Mouse (Mus musculus) C2C12 (cell line): Measurements from ENCODE around the gene Cpa1. TPM values are rescaled to one million over a fixed set of nuclear protein-coding genes. Genes with fewer than 3 reads are reported as not detected.

ENCODE experiments used
- H3K27me3 ChIP-seq: one replicate; pipeline ENCODE4 v1.6.1; 2011; ENCODE audit not compliant: control insufficient read depth, insufficient read depth, insufficient read length
- H3K36me3 ChIP-seq: one replicate; pipeline ENCODE4 v1.6.1; 2011; ENCODE audit not compliant: control insufficient read depth, insufficient read depth
- H3K4me3 ChIP-seq: one replicate; pipeline ENCODE4 v1.5.1; 2011; ENCODE audit warnings: mild to moderate bottlenecking, control low read depth; ENCODE audit not compliant: poor library complexity, insufficient read depth, severe bottlenecking
- H3K79me2 ChIP-seq: one replicate; pipeline ENCODE4 v1.6.1; 2011; ENCODE audit not compliant: control insufficient read depth, insufficient read depth
- H3K79me3 ChIP-seq: one replicate; pipeline ENCODE4 v1.6.1; 2011; ENCODE audit warnings: low read depth, control low read depth
- H3ac ChIP-seq: one replicate; pipeline ENCODE3; 2011; ENCODE audit warnings: low read depth; ENCODE audit not compliant: control insufficient read depth, insufficient read length
- CEBPB ChIP-seq: IDR thresholded peaks from one replicate; pipeline ENCODE4 v1.6.1; 2011; ENCODE audit warnings: low read depth, mild to moderate bottlenecking, control low read depth, moderate library complexity
- CTCF ChIP-seq: IDR thresholded peaks from one replicate; pipeline ENCODE4 v1.5.1; 2011; ENCODE audit not compliant: control insufficient read depth, insufficient read depth, insufficient read length
- FOSL1 ChIP-seq: IDR thresholded peaks from one replicate; pipeline ENCODE4 v1.8.0; 2011; ENCODE audit warnings: mild to moderate bottlenecking, low read length; ENCODE audit not compliant: poor library complexity, insufficient read depth, severe bottlenecking
- MAX ChIP-seq: IDR thresholded peaks from one replicate; pipeline ENCODE4 v1.6.1; 2011; ENCODE audit warnings: mild to moderate bottlenecking, control low read depth
- MYOD1 ChIP-seq: IDR thresholded peaks from one replicate; pipeline ENCODE4 v1.6.1; 2011; ENCODE audit warnings: low read depth; ENCODE audit not compliant: control insufficient read depth, insufficient read length
- MYOG ChIP-seq: IDR thresholded peaks from one replicate; pipeline ENCODE4 v1.6.1; 2011; ENCODE audit not compliant: control insufficient read depth, insufficient read length; ENCODE audit errors: extremely low read depth
- USF1 ChIP-seq: IDR thresholded peaks from one replicate; pipeline ENCODE4 v1.6.1; 2011; ENCODE audit warnings: low read depth, mild to moderate bottlenecking, control low read depth, moderate library complexity
- polyA plus RNA-seq: library from polyadenylated mRNA; unstranded; fragments of >200 nt; fragmentation: generic; extraction: Trizol; gene quantifications from one replicate; pipeline ENCODE4 v1.2.1, GENCODE M21; 2012; ENCODE audit warnings: missing spikeins

Cpa1 gene
- polyA plus RNA-seq, 1 experiment, result not detected

GRCm38 (mm10) chr6:30654932-30655331 lies 15.9 kb downstream of the Cpa1 start:
- H3K27me3 ChIP-seq, result no peaks in the 10 kb centered on the region
- H3K79me2 ChIP-seq, result no peaks in the 10 kb centered on the region
- TF ChIP-seq CEBPB, result no peak
- no peak for TF ChIP-seq MYOG
- TF ChIP-seq CTCF, result no peak
- no peak for TF ChIP-seq MAX
- TF ChIP-seq USF1, result no peak
- no peak for TF ChIP-seq FOSL1
- no peak for TF ChIP-seq MYOD1
- H3ac ChIP-seq, result no peak overlapping the region
- H3K4me3 ChIP-seq, result no peak overlapping the region
- H3K36me3 ChIP-seq, result peaks cover 3% of the 10 kb centered on the region
- no peaks in the 10 kb centered on the region for H3K79me3 ChIP-seq

DNA sequence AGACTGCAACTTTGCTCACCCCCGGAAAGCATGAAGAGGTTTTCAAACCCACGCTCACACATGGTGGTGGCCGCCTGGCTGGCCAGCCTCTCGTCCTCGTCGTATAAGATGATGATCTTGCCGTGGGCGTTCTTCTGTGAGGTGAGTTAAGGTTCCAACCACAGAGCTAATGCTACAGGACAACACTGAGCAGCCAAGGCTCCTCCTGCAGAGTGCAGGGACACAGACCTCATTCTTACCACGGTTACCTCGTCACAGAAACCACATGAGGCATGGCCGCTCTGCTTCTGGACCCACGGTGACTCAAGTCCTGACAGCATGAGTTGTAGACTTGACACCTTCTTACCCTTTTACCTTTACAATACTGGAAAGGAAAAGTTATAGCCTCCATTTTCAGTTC lies 18.3 kb downstream of the Cpa1 start:
- TF ChIP-seq FOSL1 (no peak), MAX (no peak), CTCF (no peak), USF1 (no peak), CEBPB (no peak), MYOG (no peak), MYOD1 (no peak)
- H3K36me3 ChIP-seq, result peaks cover 3% of the 10 kb centered on the region
- H3K4me3 ChIP-seq, result no peak overlapping the region
- no peaks in the 10 kb centered on the region for H3K27me3 ChIP-seq
- H3K79me3 ChIP-seq, result no peaks in the 10 kb centered on the region
- no peak overlapping the region for H3ac ChIP-seq
- H3K79me2 ChIP-seq, result no peaks in the 10 kb centered on the region

GRCm38 (mm10) chr6:30658619-30659018 lies 19.6 kb downstream of the Cpa1 start:
- H3K36me3 ChIP-seq, result peaks cover 3% of the 10 kb centered on the region
- H3K79me3 ChIP-seq, result no peaks in the 10 kb centered on the region
- TF ChIP-seq CEBPB, result no peak
- no peak for TF ChIP-seq MYOG
- no peak for TF ChIP-seq CTCF
- TF ChIP-seq USF1, result no peak
- no peak for TF ChIP-seq MYOD1
- TF ChIP-seq FOSL1, result no peak
- no peak for TF ChIP-seq MAX
- H3K27me3 ChIP-seq, result no peaks in the 10 kb centered on the region
- H3K4me3 ChIP-seq, result no peak overlapping the region
- H3K79me2 ChIP-seq, result no peaks in the 10 kb centered on the region
- no peak overlapping the region for H3ac ChIP-seq

- no peaks in the 10 kb centered on the region for H3K79me2 ChIP-seq
- H3K27me3 ChIP-seq, result no peaks in the 10 kb centered on the region
- no peak overlapping the region for H3ac ChIP-seq
- H3K79me3 ChIP-seq, result no peaks in the 10 kb centered on the region
- no peaks in the 10 kb centered on the region for H3K36me3 ChIP-seq
- TF ChIP-seq MYOG, result no peak
- TF ChIP-seq MAX, result no peak
- TF ChIP-seq CTCF, result no peak
- no peak for TF ChIP-seq CEBPB
- no peak for TF ChIP-seq MYOD1
- TF ChIP-seq FOSL1, result no peak
- no peak for TF ChIP-seq USF1
- no peak overlapping the region for H3K4me3 ChIP-seq
These were observed 25.8 kb downstream of the Cpa1 start for GRCm38 (mm10) chr6:30664776-30665175.

GRCm38 (mm10) chr6:30665296-30665695 lies 26.3 kb downstream of the Cpa1 start:
- Histone ChIP-seq H3K79me2 (no peaks in the 10 kb centered on the region), H3K4me3 (no peak overlapping the region), H3K27me3 (no peaks in the 10 kb centered on the region), H3ac (no peak overlapping the region), H3K79me3 (no peaks in the 10 kb centered on the region), H3K36me3 (no peaks in the 10 kb centered on the region)
- TF ChIP-seq CEBPB (no peak), FOSL1 (no peak), CTCF (no peak), MYOG (no peak), MAX (no peak), MYOD1 (no peak), USF1 (no peak)

DNA sequence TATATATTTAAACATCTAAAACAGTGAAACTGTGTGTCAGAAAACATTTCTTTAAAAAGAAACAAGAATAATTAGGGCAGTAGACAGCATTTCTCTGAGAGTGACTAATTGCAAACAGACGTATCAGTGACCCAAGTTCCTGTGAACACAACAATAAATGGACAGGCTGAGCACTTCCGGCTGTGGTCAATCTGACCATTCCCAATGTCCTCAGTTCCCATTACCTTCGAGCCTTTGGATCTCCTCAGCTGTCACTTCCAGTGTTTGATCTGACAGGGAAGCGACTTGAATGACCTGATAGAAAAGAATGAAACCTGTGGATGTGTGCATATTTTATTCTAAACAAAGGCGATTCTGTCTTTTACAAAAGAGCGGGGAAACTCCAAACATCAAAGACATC lies 27.0 kb downstream of the Cpa1 start:
- H3K4me3 ChIP-seq, result no peak overlapping the region
- no peak for TF ChIP-seq USF1

More for the DNA sequence above, 27.0 kb downstream of the Cpa1 start:
- Histone ChIP-seq H3K79me2 (no peaks in the 10 kb centered on the region), H3K36me3 (no peaks in the 10 kb centered on the region), H3ac (no peak overlapping the region), H3K27me3 (no peaks in the 10 kb centered on the region), H3K79me3 (no peaks in the 10 kb centered on the region)
